Mouse (Mus musculus) layer of hippocampus, postnatal 25 days (tissue): Measurements from ENCODE around the gene U2af1. TPM values are rescaled to one million over a fixed set of nuclear protein-coding genes. Genes with fewer than 3 reads are reported as not detected.

Experiments
- DNase-seq, 2 experiments: peaks; one replicate each; pipeline ENCODE4 v3.0.0; 2022; ENCODE audit warnings: mixed read lengths in 2 of 2, low spot score in 1 of 2; ENCODE audit errors: extremely low spot score in 1 of 2
- total RNA-seq, 2 experiments: library from RNA; stranded (reverse); gene quantifications; 2 replicates each; pipeline ENCODE4 v1.2.3; 2021

U2af1 gene
- total RNA-seq, 2 experiments from 2014 or later: 121 to 128 TPM

- DNase-seq: peak; percentile 46 to 78
Observed at GRCm38 (mm10) chr17:31664760-31665159, 6.1 kb upstream of the U2af1 start.

DNA sequence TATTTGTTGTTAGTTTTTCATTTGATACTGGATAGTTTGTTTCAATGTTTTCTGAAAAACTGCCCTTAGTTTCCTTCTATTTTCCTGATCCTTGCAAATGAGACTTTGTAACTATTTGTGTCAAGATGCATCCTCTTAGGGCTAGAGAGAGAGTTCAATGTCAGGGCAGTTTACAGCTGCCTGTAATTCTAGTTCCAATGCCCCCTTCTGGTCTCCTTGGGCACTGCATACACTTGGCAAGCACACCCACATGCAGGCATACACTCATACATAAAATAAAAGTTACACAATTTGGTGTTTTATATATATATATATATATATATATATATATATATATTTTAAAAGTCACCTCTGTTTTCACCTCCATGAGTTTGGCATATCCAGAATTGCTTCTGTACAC, 4.2 kb upstream of the U2af1 start:
- no peak for DNase-seq

DNA sequence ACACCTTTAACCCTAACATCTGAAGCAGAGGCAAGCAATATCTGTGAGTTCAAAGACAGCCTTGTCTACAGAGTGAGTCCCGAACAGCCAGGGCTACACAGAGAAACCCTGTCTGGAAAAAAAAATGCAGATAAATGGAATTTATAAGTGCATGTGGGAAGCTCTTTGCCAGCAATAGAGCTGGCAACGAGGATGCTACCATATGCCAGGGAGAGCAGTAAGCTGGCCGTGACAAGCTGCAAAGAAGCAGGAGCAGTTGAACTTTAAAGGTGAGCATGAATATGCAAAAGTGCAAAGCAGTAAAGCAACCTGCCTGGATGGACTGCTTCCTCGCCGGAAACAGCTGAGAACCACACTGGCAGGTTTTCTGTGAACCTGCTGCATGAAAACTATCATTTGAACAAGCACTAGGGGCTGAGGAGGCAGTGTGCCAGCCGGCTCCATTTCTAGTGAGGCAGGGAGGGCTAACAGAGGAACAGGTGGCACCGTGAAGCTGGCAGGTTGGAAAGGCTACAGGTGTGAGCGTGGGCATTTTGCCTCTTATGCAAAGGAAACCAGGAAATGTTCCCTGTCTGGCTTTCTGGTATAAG, 2.1 kb upstream of the U2af1 start:
- DNase-seq: peak; percentile 67 to 75

GRCm38 (mm10) chr17:31658136-31658467, 590 bp downstream of the U2af1 start:
- peak in 1 of 2 experiments; percentile 27 for DNase-seq

DNA sequence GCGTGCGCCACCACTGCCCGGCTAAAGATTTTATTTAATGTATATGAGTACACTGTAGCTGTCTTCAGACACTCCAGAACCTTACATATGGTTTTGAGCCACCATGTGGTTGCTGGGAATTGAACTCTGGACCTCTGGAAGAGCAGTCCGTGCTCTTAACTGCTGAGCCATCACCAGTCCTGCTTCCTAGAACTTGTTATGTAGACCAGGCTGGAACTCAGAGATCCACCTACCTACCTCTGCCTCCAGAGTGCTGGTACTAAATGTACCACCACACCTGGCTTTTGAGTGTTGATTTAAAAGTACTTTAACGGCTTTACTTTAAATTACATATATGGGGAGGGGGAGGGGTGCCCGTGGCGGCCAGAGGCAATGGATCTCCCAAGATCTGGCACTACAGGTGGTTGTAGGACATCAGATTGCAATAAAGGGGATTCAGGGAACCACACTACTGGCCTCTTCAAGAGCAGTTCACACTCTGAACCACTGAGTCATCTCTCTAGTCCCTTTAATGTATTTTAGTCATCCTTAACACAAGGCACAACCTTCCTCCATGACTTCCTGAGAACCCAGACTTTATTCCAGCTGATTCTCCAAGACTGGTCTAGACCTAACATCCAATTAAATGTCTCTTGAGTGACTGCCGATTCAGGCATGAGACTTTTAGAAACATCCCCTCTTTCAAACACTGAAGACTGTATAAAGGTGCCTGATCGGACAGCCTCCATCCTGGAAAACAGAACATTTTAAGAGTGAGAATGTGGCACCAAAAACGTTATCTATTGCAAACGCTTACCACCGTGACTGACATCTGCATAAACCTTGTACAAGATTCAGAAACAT, 1.3 kb downstream of the U2af1 start:
- no peak for DNase-seq

- no peak for DNase-seq
Observed at GRCm38 (mm10) chr17:31656682-31657081, 2.0 kb downstream of the U2af1 start.

DNA sequence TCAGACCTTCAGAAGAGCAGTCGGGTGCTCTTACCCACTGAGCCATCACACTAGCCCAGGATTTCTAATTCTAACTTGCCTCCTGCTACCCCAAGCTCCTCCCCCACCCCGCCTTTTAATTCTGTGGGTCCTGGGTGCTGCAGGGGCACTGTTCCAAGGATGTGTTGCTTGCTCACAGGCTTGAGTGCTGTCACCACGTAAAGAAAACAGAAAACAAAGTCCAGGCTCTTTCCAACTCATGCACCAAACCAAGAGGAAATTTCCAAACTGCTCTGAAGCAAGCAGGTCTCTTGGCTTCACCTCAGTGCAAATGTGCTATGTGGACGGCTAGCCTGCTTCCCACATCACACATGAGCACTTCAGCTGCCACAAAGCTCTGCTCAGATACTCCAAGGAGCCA, 3.3 kb downstream of the U2af1 start:
- no peak for DNase-seq

DNA sequence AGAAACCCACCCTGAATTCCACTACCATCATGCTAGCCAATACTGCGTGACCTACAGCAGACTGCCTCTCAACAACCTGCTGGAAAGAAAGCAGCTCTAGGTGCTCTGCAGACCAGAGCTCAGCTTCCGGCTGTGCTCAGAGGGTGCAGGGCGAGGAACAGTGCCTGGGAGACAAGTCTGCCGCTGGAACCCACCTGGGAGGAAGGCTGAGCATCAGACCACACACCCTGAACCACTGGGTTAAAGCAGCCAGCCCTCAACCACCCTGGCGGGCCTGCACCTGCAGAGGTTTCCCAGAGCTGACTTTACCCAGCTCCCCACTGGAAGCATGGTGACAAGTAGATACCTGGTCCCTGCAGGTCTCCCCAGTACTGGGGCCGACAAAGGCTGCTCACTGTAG, 5.4 kb downstream of the U2af1 start:
- no peak for DNase-seq

- no peak for DNase-seq
Observed at GRCm38 (mm10) chr17:31652152-31652551, 6.5 kb downstream of the U2af1 start.

GRCm38 (mm10) chr17:31646199-31647002, 12.3 kb downstream of the U2af1 start:
- DNase-seq: no peak

- DNase-seq: no peak
Observed at GRCm38 (mm10) chr17:31642913-31643312, 15.8 kb downstream of the U2af1 start.

- DNase-seq: no peak
Observed at GRCm38 (mm10) chr17:31642331-31642730, 16.4 kb downstream of the U2af1 start.

DNA sequence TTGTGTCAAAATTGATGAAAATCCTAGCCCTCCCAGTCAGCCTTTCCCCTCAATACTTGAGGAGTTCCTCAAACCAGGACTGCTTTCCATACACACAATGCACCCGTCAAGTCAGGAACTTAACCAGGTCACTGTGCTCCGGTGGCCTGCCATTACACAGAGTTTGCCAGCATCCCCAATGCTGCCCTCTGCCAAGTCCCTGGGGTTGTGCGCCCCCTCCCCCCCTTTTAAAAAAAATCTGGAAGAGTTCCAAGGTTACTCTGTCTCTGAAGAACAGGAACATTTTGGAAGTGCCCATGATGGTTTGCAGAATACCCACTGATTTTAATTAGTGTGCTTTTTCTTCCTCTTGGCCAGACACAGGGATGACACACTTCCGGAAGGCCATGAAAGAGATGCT, 19.0 kb downstream of the U2af1 start:
- no peak for DNase-seq

- DNase-seq: peak in 1 of 2 experiments; percentile 59
Observed at GRCm38 (mm10) chr17:31637866-31638570, 20.7 kb downstream of the U2af1 start.

- peak; percentile 47 to 60 for DNase-seq
Observed at GRCm38 (mm10) chr17:31636942-31637811, 21.5 kb downstream of the U2af1 start, which contains the start of gene Cbs. Cbs (minus strand) TSS chr17:31637238.

DNA sequence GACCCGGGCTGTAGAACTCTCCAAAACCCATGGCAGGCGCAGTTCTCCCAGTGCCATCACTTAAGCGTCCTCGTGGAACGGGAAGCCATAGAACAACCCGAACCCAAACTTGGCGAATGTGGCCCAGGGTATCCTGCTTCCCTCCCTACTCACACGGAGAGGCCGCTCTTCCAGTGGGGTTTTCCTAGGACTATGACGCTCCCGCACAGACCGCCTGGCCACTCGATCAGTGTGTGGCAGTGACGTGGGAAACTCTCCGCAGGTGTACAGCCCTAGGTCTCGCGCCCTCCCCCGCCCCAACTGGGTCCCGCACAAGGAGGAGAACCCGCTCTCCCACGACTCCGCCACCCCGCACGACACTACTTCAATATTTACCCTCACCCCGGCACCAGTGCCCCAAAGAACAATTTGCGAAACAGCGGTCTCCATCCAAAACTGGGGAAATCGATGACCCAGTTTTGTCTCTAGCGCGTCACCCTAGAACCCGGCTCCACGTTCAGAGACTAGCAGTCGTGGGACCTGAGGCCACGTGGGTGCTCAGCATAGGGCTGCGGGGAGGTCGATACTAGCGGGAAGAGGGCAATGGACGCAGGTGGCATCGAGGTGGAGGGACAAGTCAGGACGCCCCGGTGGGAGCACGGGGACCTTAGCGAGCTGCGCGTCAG, 22.3 kb downstream of the U2af1 start:
- DNase-seq: no peak

- no peak for DNase-seq
Observed at GRCm38 (mm10) chr17:31635781-31636180, 22.9 kb downstream of the U2af1 start.

DNA sequence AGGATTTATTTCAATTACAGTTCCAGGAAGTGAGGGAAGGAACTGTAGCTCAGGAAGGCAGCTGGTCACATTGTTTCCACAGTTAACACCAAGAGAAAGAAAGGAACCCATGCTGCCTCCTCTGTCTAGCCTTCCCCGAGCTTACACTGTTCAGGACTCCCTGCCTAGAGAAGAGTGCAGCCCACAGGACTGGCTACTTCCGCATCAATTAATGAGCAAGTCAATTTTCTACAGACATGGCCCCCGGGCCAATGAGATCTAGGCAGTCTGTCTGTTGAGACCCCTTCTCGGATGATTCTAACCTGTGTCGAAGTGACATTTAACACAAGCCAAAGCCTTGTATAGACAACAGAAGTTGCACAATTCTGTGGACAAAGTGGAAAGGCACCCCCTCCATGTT, 23.8 kb downstream of the U2af1 start:
- no peak for DNase-seq

- DNase-seq: no peak
Observed at GRCm38 (mm10) chr17:31633007-31633406, 25.7 kb downstream of the U2af1 start.
